Mouse (Mus musculus) right cerebral cortex, adult 2 months (tissue): ENCODE data around the gene Slc51a.
A peak's percentile ranks its signal among the peaks of the same experiment; 100 is the strongest.

ENCODE experiments used
- DNase-seq, 2 experiments: peaks; one replicate each; pipeline ENCODE4 v3.0.0; 2021 to 2022; ENCODE audit warnings: low spot score in 2 of 2

The Slc51a gene

GRCm38 (mm10) chr16:32430474-32431046 is 57.1 kb downstream of the Slc51a start, which contains the start of gene Pcyt1a:
Gene Pcyt1a, plus strand, starts transcription at chr16:32430921.
- DNase-seq: peak; percentile 87 to 90

GRCm38 (mm10) chr16:32427506-32427905 is 60.2 kb downstream of the Slc51a start:
- DNase-seq: no peak
